Mouse (Mus musculus) layer of hippocampus, adult 2 months (tissue): Measurements from ENCODE around the gene E2f4. TPM values are rescaled to one million over a fixed set of nuclear protein-coding genes. Genes with fewer than 3 reads are reported as not detected.

ENCODE experiments used
- DNase-seq, 2 experiments: peaks; one replicate each; pipeline ENCODE4 v3.0.0; 2022; ENCODE audit warnings: low spot score in 2 of 2
- H3K27ac ChIP-seq: fragments of 200-600 bp; 2 replicates; pipeline ENCODE4 v1.8.1; 2022
- H3K4me3 ChIP-seq: fragments of 200-600 bp; 2 replicates; pipeline ENCODE4 v1.8.1; 2022; ENCODE audit warnings: mild to moderate bottlenecking
- CTCF ChIP-seq: fragments of 200-600 bp; conservative IDR thresholded peaks from 2 replicates; pipeline ENCODE4 v1.8.1; 2022; ENCODE audit warnings: antibody characterized with exemption, mild to moderate bottlenecking, moderate library complexity
- microRNA-seq, 2 experiments: library from miRNA; unstranded; fragments of <30 nt; microRNA quantifications; one replicate each; pipeline ENCODE4 v1.2.0; 2021
- total RNA-seq, 2 experiments: library from RNA; stranded (reverse); gene quantifications; 2 replicates each; pipeline ENCODE4 v1.2.3; 2021

The E2f4 gene
- total RNA-seq, 2 experiments from 2014 or later = 36.1 to 39.0 TPM

GRCm38 (mm10) chr8:105354549-105354948 is 57.1 kb downstream of the E2f4 start:
- no peak overlapping the region for H3K27ac ChIP-seq
- H3K4me3 ChIP-seq = no peak overlapping the region
- TF ChIP-seq CTCF = no peak
- no peak for DNase-seq

Small RNA genes within 50 kb of the gene (microRNA-seq; reads per million reads assigned to microRNA genes)
- gene Gm27320 (0 reads per million in 2 experiments), gene Mir328 (11,375 to 11,880 reads per million in 2 experiments)

Other genes starting within 250 kb of the E2f4 start
- gene Ces3a, start 249.1 kb upstream of the E2f4 start, total RNA-seq = not detected
- not detected for gene Ces3b, start 213.9 kb upstream of the E2f4 start, total RNA-seq
- gene Ces4a, start 165.9 kb upstream of the E2f4 start, total RNA-seq = not detected
- 10 to 100 TPM; 20.0 to 20.4 TPM for gene Cbfb, start 127.0 kb upstream of the E2f4 start, total RNA-seq
- 10 to 100 TPM; 38.9 to 39.2 TPM for gene D230025D16Rik, start 72.5 kb upstream of the E2f4 start, total RNA-seq
- 1 to 10 TPM; 2.9 TPM for gene B3gnt9, start 42.5 kb upstream of the E2f4 start, total RNA-seq
- 1 to 10 TPM; 7.0 to 7.6 TPM for gene Tradd, start 33.1 kb upstream of the E2f4 start, total RNA-seq
- 1 to 10 TPM in 1 of 2 experiments, under 1 TPM in 1; 0.91 to 1.9 TPM for gene Fbxl8, start 33.0 kb upstream of the E2f4 start, total RNA-seq
- 1 to 10 TPM; 7.2 to 9.5 TPM for gene Hsf4, start 27.9 kb upstream of the E2f4 start, total RNA-seq
- 1 to 10 TPM; 7.4 to 7.8 TPM for gene Nol3, start 21.5 kb upstream of the E2f4 start, total RNA-seq
- 10 to 100 TPM; 20.0 to 24.4 TPM for gene 4931428F04Rik, start 7.8 kb upstream of the E2f4 start, total RNA-seq
- gene Exoc3l, start 1.6 kb upstream of the E2f4 start, total RNA-seq = 1 to 10 TPM; 1.4 TPM
- gene Elmo3, start 7.9 kb downstream of the E2f4 start, total RNA-seq = 1 to 10 TPM in 1 of 2 experiments, under 1 TPM in 1; 0.84 to 1.2 TPM
- 1 to 10 TPM; 7.6 to 7.7 TPM for gene Lrrc29, start 28.6 kb downstream of the E2f4 start, total RNA-seq
- gene Tmem208, start 28.7 kb downstream of the E2f4 start, total RNA-seq = 10 to 100 TPM; 40.3 to 40.9 TPM
- gene Fhod1, start 50.3 kb downstream of the E2f4 start, total RNA-seq = 1 to 10 TPM; 2.0 to 2.1 TPM
- 10 to 100 TPM; 13.3 to 14.9 TPM for gene Slc9a5, start 51.2 kb downstream of the E2f4 start, total RNA-seq
- gene Plekhg4, start 75.6 kb downstream of the E2f4 start, total RNA-seq = 1 to 10 TPM; 1.7 to 2.2 TPM
- gene Kctd19, start 115.8 kb downstream of the E2f4 start, total RNA-seq = not detected
- gene Lrrc36, start 115.9 kb downstream of the E2f4 start, total RNA-seq = under 1 TPM; 0.42 to 0.84 TPM
- 10 to 100 TPM; 36.5 to 36.8 TPM for gene Tppp3, start 173.9 kb downstream of the E2f4 start, total RNA-seq
- 10 to 100 TPM; 36.2 to 38.9 TPM for gene Zdhhc1, start 199.2 kb downstream of the E2f4 start, total RNA-seq
- not detected for gene Hsd11b2, start 221.1 kb downstream of the E2f4 start, total RNA-seq